Mouse (Mus musculus): Measurements from ENCODE around the gene Ppp2r3a.

- no peak for TF ChIP-seq CTCF (IDR thresholded peaks at IDR 0.05; ENCODE audit: low read depth)
- TF ChIP-seq EP300 (IDR thresholded peaks at IDR 0.05; ENCODE audit: low read depth): no peak
Measured at GRCm38 (mm10) chr9:101075091-101075581, 176.5 kb downstream of the Ppp2r3a start.
